Mouse (Mus musculus) granulocyte monocyte progenitor cell, adult 5-6 weeks (primary cell): Measurements from ENCODE around the gene Rps19. TPM values are rescaled to one million over a fixed set of nuclear protein-coding genes. Genes with fewer than 3 reads are reported as not detected.
A peak's percentile ranks its signal among the peaks of the same experiment; 100 is the strongest.
"Not testable (repeated sequence)": the region's sequence is repeated elsewhere in the genome, so short reads cannot be mapped to it uniquely, and the experiment has no call there.

Experiments
- ATAC-seq: replicated peaks from 2 replicates; pipeline ENCODE4 v1.8.0; 2016; ENCODE audit warnings: mild to moderate bottlenecking, moderate TSS enrichment, inconsistent platforms; ENCODE audit not compliant: poor library complexity, severe bottlenecking
- total RNA-seq, 2 experiments: library from RNA; stranded (forward) in 1 of 2; stranded (reverse) in 1 of 2; fragments of 200-712, 200-1000 nt in 1 of 2; fragments of >200 nt in 1 of 2; fragmentation: Nextera tagmentation in 1 of 2; gene quantifications; 2 replicates each; pipeline ENCODE4 v1.2.3; 2014 to 2017

Rps19 gene
- total RNA-seq, 2 experiments from 2014 or later = 1,663 to 4,453 TPM

DNA sequence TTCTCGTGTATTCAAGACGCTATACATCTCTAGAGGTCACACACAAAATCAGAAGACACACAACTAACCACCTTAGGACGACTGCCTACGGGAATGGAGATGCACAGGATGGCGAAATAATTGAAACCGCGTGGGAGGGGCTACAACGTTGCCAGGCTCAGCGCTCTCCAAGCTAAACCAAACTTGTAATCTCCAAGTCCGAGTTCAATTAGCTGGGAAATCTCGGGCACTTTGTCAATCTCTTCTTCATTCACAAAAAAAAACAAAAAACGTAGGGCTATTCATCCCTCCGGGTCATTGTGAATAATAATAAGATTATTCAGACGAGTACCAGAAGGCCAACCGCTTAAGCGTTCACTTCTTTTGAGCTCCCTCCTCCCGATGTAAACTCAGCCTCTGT is 15.1 kb upstream of the Rps19 start:
- peak; percentile 38; the same call in 1 of the 2 replicates for ATAC-seq

DNA sequence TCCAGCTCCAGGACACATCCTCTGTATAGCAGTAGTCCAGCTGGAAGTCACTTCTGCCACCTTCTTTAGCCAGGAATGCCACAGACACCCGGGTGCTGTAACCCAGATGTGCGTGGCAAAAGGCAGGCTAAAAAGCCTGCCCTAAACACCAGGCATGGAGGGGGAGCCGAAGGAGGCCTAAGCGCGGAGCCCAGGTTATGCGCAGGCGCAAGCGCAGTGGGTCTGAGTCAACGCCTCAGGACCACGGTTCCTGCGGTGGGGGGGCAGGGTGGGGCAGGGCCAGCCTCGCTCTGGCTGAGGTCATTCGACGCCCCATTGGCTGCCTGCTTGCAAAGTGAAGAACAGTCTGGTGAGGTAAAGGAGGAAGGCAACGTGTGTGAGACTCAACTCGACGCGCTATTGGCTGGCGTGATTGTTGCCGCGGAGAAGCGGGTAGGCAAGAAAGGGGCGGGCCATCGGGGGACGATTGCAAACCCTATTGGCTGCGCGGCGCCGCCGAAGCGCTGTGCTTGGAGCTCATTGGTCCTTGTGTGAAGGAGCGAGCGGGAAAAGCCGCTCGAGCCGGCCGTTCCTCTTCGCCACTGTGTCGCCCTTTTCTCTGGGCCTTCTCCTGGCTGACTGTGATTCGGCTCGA is 14.5 kb upstream of the Rps19 start, which contains the start of the genes Lypd4 and Dmrtc2:
TSS of gene Lypd4 (minus strand) at position 410 of the 634 bp plus-strand sequence.
TSS of gene Dmrtc2 (plus strand) at position 526 of the 634 bp plus-strand sequence.
- ATAC-seq = peak; percentile 11; the same call in 1 of the 2 replicates

DNA sequence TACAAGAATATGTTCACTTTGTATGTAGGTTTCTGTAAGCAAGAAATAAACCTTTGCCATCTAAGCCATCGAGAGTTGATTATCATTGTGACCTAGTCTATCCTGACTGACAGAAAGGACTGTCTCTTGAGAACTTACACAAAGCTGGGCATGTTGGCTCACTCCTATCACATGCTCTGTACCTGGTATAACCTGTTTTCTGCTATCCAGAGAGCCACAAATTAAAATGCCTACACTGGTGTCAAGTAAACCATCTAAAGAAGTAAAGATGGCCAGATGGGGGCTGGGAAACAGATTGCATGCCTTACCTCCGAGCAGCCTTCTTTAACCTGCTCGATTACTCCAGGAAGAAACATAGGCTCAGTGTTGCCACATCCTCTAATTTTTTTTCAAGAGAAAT is 6.6 kb upstream of the Rps19 start:
- ATAC-seq = peak; percentile 24; the same call in 1 of the 2 replicates

DNA sequence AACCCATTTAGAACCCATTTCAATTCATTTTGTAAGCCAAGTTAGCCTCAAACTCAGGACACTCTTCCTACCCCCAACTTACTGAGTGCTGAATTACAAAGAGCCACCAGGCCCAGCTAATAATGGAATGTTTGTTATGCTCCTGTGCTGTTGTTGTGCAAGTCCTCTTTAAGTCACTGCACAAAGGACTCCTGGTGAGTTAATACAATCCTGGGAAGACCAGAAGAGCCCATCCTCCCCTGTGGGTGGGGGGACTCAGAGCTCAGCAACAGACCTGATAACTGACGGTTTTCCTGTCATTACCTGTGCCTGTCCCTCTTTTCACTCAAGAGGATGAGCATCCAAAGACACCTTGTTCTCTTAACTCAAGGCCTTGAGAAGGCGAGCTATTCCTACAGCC is 4.6 kb upstream of the Rps19 start:
- no peak for ATAC-seq

DNA sequence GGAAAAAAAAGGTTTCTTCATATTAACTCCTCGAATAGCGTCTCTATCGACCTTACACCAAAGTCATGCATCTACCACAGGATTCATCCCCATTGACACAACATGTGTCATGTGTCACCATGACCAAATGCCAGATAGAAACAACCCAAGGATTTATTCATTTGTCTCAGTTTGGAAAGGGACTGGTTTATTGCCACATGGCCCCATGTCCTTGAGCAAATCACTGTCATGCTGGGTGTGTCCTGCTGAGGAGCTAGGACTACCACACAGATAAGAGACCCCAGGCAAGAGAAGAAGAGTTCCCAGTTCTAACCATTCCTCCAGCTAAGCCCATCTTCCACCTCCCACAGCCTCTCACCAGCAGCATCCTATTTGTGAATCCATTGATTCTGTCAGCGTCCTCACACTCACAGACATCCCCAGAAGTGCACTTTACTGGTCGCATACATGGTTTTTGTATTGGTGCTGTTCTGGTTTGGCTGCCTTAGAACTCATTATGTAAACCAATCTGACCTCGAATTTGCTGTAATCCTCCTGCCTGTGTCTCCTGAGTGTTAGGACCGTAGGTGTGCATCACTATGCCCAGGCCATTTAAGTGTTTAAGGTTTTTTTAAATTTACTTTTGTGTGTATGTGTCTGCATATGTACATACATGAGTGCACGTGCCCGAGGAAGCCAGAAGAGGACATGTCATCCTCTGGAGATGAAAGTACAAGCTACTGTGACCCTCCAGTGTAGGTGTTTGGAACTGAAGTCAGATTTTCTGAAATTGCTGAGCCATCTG is 1.6 kb upstream of the Rps19 start:
- ATAC-seq = no peak

DNA sequence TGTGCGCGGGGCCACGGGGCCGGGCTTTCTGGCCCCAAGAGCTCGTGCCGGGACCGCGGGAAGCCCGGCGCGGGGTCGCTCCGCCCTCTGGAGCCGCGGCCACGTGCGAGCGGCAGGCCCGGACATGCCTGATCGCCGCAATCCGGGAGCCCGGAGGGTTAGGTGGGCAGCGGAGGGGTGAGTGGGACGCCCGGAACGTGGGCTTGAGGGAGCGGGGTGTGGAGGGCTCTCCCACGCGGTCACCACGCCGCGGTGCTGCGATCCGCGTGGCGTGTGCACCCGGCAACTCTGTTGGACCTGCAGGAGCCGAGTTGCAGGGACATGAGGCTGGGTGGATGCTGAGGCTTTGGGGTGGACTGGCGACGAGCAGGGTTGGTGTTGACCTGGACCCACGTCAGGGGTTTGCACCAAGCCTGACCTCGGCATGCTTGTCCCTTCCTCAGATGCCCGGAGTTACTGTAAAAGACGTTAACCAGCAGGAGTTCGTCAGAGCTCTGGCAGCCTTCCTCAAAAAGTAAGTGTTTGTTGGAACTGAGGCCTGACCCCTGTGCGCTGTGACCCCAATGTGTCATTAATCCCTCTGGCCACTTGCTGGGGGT is 621 bp downstream of the Rps19 start:
- ATAC-seq = no peak; the same call in 1 of the 2 replicates

DNA sequence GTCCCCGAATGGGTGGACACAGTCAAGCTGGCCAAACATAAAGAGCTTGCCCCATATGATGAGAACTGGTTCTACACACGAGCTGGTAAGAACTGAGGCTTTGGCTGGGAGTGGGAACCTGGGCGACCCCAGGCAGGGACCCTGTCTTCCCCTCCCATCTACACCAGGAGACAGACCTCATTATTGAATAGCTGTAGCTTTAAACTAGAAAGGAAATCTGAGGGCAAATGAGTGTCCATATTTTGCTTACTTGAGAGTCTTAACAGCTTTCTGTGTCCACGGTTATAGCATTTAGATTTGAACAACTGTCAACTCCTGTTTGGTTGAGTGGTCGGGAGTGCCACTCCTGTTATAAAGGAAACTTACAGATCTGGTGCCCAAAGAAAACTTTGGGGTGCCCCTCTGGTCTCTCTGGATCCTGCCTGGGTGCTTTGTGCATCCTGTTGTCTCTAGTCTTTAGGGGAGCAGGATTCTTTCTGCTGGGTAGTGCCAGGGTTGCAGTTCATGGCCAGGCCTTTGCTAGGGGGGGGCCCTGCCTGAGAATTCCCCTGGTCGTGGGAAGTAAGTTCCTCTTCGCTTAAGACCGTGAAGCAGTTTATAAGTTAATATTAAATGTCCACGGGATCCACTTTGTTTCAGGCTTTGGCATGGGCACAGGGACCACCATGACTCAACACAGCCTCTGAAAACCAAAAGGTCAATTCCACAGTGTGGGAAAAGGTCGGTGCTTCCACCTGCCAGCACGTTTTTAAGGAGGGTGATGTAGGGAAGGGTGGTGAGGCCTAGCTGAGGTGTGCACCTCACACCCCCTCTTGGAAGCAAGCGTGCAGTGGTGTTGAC is 1.5 kb downstream of the Rps19 start:
- no peak for ATAC-seq

DNA sequence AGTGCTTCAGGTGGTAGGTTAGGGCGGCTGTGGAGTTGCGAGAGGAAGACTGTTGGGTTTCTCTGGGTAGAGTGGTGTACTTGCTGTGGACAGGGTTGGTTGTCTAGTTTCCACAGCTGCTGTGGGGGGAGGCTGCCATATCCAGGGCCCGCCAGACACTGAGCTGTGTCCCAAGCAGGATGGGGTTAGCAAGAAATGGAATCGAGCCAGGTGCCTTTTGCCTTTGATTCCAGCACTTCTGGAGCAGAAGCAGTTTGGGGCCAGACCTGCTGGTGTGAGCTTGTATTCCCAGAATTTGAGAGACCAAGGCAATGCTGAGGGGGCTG is 2.1 kb downstream of the Rps19 start:
- ATAC-seq = no peak

DNA sequence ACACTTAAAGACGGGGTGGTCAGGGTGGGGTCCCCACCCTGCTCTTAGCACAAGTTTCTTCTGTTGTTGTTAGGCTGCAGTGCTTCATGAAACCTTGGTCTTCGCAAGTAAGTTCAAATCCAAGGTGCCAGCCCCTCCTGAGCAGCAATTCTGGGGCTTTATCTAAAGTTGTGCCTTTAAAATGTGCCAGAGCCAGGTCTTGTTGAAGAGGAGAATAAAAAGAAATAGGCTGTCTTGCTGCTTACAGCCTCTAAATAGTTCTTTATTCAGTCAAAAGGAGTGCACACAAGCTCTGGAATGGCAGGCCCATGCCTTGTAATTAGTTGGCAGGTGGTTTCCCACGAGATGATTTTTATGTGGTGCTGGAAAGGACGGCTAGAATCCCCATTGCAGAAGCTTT is 2.9 kb downstream of the Rps19 start:
- ATAC-seq = no peak

DNA sequence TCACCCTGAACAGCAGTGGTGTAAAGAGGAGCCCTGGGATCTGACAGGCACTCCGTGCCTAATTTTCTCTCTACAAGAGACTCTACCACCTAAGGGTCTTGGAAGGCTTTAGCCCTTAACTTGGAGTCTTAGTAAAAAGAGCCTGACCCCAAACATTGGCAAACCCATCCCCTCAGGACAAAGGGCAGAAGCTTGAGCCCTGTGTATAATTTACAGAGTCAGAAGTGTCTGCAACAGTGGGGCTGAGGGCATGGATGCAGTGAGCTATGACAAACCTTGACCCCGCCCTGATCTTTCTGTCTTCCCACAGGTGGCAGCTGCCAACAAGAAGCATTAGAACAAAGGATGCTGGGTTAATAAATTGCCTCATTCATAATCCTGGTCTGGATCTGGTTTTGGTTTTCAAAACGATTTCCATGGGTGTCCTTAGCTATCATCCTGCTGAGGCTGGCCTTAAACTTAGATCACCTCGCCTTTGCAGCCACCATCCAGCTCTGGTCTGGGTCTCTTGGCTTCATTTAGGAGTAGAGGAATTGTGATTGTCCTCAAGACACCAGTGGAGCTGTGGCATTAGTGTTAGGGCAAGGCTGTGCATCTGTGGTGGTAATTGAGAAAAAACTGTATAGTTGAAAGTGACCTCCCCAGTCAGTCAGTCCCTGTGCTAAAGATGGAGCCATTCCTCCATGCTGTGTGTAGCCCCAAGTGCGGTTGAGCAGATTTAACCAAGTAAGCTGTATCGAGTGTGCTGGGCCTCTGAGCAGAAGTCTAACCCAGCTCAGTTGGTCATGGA is 5.5 kb downstream of the Rps19 start:
- ATAC-seq = no peak

DNA sequence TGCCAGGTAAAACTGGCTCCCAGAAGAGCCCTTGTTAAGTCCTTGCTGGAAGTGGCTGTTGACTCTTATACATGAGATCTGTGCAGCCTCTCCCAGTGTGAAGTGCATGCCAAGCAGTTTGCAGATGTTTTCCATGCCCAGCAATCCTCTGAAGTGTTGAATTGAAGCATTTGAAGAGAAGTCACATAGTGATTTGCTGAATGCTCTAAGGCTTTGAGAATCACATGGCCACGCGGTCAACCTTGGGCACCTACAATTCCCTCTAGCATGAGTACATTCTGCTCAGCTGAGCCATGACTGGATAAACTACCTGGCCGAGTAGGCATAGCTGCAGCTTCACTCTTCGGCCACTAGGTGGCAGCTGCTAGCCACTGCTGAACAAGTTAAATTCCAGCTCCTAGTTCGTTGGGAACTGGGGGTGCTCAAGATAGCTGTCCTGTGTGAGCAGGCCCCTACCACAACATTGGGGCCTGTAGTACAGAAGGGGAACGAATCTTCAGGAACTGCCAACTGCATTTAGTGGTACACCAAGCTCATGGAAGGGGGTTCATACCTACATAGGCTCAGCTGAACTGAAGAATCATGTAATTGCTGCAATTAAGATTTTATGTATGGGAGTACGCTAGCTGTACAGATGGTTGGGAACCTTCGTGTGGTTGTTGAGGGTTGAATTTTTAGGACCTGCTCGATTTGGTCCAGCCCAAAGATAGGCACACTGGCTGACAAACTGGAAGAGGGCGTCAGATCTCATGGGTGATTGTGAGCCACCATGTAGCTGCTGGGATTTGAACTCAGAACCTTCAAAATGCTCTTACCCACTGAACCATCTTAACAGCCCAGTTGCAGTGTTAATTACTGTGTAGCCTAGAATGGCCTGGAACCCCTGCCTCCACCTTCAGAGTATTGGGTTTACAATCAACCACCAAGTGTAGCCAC is 6.4 kb downstream of the Rps19 start:
- ATAC-seq = peak; percentile 83

DNA sequence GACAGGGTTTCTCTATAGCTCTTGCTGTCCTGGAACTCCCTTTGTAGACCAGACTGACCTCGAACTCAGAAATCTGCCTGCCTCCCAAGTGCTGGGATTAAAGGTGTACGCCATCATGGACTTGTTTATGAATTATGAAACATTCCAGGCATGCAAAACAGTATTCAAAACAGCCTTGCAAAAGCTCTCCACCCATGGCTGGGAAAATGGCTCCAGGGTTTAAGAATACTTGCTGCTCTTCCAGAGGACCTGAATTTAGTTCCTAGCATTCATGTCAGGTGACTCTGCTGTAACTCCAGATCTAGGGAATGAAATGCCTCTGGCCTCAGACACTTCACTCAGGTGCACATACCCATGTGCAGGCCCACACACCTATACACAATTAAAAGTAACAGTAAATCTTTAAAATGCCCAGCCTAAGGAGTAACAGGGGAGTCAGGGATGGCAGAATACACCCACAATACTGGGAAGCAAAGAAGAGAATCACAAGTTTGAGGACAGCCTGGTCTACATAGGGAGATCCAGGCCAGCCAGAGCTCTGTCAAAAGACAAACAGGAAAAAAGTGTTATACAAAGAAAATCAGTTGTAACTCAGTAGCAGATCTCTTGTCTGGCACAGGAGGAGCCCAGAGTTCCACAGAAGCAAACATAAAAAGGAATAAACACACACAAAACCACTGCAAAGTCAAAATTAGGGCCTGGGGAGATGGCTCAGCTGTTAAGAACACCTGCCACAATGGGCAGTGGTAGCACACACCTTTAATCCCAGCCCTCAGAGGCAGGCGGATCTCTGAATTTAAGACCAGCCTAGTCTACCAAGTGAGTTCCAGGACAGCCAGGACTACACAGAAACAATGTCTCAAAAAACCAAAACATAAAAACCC is 7.3 kb downstream of the Rps19 start:
- ATAC-seq = no peak

DNA sequence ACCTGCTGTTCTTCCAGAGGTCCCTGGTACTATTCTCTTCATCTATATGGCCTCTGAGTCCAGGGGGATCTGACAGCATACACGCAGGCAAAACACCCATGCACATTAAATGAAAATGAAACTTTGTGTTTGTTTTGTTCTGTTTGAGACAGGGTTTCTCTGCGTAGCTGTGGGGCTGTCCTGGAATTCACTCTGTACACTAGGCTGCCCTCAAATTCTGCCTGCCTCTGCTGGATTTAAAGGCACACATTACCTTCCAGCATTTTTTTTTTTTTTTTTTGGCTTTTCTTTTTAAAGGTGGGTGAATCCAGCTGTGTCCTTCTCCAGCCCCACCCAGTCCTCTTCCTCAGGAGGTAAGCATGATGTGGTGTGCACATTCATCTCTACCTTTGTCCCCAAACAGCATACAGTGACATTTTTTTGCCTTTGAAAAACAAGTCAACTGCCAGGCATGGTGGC is 8.0 kb downstream of the Rps19 start:
- no peak for ATAC-seq

DNA sequence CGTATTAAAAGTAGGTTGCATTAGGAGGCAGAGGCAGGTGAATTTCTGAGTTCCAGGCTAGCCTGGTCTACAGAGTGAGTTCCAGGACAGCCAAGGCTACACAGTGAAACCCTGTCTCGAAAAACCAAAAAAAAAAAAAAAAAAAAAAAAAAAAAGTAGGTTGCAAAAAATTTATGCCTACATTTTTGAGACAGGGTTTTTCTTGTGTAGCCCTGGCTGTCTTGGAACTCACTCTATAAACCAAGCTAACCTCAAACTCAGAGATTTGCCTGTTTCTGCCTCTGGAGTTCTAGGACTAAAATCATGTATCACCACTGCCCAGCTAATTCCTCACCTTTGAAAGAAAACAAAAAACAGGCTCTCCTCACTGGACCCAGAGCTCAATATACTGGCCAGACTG is 11.6 kb downstream of the Rps19 start:
- ATAC-seq = not testable (repeated sequence)

DNA sequence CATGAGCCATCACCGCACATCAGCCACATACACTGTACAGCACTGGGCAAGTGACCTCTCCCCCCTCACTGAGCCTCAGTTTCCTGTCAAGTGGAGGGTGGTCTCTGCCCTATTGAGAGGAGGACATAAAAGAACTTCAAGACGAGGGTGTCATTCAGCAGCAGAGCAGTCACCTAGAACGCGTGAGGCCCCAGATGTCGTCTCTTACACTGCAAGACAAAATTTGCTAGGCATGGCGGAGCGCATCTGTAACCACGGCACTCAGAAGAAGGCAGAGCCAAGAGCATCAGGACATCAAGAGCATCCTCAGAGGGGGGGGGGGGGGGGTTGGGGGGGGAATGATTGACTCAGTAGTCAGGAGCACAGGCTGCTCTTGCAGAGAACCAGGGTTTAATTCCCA is 12.1 kb downstream of the Rps19 start:
- no peak for ATAC-seq

DNA sequence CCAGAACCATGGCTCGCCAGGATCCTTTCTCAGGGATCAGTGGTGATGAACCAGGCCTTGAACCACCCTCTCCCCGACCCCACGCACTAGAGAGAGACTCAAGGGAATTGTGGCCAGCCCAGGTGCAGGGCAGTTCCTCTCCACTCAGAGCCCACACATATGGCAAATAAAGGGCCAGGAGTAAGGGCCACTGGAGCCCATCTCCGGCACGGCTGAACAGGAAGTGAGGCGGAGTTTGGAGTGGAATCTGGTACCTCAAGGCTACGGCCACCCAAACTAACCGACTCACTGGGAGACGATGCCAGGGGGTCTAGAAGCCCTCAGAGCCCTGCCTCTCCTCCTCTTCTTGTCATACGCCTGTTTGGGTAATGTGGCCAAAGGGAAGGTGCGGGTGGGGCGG is 13.1 kb downstream of the Rps19 start, which contains the start of gene Cd79a:
TSS of gene Cd79a (plus strand) at position 158 of the 400 bp plus-strand sequence.
- ATAC-seq = peak; percentile 8; the same call in 1 of the 2 replicates

DNA sequence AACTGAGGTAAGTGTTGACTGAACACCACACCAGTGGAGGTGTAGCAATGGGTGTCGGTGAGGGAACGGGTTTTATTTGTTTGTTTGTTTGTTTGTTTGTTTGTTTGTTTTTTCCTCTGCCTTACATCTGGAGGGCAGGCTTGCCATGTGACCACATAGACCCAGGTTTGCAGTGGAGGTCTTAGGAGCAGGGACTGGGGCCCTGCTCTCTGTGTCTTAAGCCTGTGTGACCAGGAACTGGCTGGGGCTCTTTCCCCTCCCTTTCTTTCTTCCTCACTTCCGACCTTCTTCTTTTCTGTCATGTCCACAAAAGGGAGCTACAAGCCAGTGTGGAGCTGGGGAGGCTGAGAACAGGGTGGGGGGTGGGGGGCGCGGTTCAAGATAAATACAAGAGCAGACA is 13.8 kb downstream of the Rps19 start:
- no peak for ATAC-seq

DNA sequence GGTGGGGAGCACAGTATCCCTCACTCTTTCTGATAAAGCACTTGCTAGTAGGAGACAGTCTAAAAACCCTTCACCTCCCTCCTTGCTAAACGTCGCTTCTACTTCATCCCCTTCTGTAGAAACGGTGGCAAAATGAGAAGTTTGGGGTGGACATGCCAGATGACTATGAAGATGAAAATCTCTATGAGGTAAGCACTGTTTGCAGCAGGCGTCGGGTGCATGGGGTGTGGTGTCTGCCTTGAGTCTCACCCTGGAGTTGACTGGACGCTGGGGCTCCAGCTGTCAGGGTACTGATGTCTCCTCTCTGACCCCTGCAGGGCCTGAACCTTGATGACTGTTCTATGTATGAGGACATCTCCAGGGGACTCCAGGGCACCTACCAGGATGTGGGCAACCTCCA is 16.9 kb downstream of the Rps19 start:
- no peak for ATAC-seq
